Mouse (Mus musculus): ENCODE results near the gene Fignl2.
A peak's percentile ranks its signal among the peaks of the same experiment; 100 is the strongest.
"Not testable (repeated sequence)": the region's sequence is repeated elsewhere in the genome, so short reads cannot be mapped to it uniquely, and the experiment has no call there.

Gene Fignl2

GRCm38 (mm10) chr15:101077813-101078730 lies at the start of gene Fignl2:
Fignl2 (minus strand) TSS chr15:101078567.
- peak; percentile 69 to 80 for DNase-seq

DNA sequence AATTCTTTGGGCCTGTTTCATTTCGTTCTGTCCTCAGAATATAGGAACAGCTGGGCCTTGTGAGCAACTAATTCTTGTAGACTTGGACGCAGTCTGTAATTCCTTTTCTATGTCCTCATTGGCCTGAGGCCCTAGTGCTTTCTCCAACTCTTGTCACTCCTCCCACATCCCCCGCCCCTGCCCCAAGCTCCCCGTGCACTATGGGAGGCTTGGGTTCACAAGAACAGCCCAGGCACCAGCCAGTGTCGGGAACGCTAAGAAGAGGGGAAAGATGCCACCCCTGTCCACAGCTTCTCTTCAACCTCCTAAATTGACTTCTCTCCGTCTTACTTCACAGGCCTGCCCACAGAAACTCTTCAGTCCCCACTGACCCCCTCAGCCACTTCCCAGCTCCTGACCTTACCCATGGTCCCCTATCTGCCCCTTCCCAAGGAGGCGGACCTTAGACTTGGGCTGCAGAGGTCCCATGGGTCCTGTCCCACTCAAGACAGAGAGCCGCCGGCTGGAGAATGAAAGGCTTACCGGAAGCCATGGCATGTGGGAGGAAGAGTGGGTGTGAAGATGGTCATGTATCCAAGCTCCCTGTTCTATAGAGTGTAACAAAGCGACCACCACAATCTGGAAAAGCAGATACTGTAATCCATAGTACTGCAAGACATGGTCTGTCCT lies 48.6 kb upstream of the Fignl2 start:
- DNase-seq, result peak; percentile 74 to 82

- no peak for DNase-seq
These were observed 47.2 kb upstream of the Fignl2 start for GRCm38 (mm10) chr15:101125561-101125960.

DNA sequence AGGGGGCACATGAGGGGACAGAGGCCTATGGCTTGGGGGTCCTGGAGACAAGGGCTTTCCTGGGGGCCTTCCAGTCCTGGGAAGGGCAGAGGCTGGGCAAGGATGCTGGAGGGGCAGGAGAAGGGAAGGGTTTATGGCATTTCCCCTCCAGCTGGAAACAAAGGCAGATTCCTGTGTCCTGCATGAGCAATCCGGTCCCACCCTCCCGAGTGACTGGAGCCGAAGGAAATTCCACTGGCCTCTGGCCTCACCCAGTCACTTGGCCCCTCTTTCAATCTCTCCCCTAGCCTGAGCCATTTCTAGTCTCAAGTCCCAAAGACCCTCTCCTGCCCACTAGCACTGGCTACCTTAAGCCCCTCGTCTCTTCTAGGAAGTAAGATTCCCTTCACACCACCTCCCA lies 44.8 kb upstream of the Fignl2 start:
- DNase-seq, result no peak

DNA sequence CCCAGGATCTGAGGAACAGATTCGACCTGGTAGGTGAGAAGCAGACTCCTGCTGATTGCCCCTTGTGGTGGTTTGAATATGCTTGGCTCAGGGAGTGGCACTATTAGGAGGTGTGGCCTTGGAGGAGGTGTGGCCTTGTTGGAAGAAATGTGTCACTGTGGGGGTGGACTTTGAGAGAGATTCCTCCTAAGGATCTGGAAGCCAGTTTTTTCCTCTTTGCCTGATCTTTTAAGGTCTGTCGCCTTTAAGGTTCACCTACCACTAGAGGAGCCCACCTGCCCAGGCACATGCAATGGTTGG lies 43.9 kb upstream of the Fignl2 start:
- DNase-seq, result peak in 1 of 2 experiments; percentile 65

GRCm38 (mm10) chr15:101121411-101122289 lies 43.3 kb upstream of the Fignl2 start:
- no peak for DNase-seq

GRCm38 (mm10) chr15:101118399-101119125 lies 40.2 kb upstream of the Fignl2 start:
- no peak for DNase-seq

DNA sequence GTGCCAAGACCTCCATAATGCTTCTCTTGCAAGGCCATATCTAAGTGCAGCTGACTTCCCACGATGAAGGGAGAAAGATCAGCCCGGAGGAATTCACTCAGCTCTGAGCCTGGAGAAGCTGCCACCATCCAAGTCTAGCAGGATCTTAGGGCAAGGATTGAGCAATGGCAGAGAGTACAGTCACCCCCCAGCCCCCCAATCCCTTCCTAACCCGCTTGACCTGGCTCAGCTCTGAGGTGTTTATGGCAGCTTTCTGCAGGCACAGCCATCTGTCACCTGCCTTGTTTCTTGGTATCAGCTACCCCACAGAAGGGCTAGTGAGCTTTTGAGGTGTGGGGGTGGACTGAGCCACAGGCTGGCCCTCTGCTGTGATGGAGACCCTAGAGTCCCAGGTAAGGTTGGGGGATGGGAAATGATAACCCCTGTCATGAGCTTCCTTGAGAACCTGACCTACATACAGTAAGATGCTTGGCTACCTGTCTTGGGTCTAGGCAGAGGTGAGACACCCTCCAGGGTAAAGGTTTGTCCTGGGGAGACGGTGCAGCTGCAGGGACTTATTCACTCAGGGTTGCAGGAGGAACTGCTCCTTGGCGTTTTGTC lies 37.2 kb upstream of the Fignl2 start, which contains the start of gene Ankrd33:
Gene Ankrd33, plus strand, starts transcription at position 245 of the 600 bp plus-strand sequence.
- DNase-seq, result no peak

DNA sequence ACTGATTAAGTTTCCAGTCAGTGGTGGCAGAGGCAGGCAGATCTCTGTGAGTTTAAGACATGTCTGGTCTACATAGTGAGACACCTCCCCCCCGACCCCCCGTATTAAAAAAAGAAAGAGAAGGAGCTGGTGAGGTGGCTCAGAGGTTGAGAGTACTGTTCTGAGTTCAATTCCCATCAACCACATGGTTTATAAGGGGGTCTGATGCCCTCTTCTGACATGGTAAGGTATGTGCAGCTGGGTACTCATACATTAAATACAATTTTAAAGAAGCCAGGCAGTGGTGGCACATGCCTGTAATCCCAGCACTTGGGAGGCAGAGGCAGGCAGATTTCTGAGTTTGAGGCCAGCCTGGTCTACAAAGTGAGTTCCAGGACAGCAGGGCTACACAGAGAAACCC lies 35.4 kb upstream of the Fignl2 start:
- DNase-seq, result not testable (repeated sequence)

DNA sequence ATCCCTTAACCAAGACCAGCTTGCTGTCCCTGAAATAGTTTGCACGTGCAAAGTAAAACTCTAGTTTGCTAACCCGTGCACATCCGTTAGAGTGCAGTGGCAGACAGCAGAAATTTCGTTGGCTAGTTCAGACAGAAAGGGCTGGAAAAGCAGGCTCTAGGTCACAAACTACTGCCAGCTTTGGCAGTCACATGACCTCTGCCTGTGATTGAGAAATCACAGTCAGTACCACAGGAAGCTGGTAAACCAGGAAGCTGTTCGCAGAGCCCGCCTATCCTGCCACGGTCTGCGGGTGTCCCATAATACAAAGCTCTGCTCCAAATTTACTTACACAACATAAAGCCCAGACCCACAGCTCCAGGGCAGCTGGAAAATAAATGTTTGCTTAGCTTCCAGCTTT lies 34.8 kb upstream of the Fignl2 start:
- DNase-seq, result peak in 1 of 2 experiments; percentile 50

DNA sequence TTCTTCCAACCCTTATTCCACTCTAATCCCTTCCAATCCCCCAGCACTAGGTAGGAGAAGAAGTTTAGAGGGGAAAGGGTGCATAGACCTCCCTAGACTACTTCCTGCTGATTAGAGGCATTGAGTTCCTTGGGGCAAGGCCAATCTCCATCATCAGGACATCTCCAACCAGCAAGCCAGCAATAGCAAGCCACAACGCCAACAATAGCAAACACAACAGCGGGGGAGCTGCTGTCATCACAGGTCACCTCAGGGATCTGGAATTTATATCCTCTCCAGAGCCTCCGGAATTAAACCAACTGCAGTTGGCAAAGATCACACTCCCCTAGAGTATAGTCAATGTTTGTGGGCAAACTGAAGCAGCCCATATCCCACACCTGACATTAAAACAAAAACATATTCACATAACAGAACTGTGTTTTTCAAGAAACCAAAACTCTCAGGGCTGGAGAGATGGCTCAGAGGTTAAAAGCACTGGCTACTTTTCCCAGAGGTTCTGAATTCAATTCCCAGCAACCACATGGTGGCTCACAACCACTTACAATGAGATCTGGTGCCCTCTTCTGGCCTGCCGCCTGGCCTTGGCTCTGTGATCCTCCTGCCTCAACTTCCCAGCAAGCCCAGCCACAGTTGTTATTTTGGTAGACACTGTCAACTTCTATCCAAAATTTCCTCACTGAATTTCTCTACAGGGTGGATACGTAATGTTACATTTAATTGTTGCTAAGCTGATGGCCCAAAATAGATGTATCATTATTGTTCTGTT lies 29.7 kb upstream of the Fignl2 start:
- DNase-seq, result no peak

DNA sequence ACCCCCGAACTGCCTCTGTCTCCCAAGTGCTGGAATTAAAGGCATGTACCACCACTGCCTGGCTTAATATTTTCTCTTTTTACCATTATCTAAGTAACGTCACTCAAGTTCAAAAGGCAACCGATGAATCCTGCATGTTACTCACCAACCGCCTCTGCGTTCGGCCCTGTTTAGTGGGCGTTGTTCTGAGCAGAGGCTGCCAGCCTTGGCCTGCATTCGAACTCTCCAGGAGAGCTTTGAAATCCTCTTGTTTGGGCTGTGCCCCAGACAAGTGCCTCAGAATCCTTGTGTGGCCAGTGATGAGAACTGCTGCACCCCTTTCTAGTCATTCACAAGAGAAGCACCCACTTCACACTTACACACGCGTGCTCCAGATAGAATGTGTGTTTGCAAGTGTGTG lies 27.6 kb upstream of the Fignl2 start:
- no peak for DNase-seq

GRCm38 (mm10) chr15:101105496-101105994 lies 27.2 kb upstream of the Fignl2 start:
- peak; percentile 91 to 92 for DNase-seq

DNA sequence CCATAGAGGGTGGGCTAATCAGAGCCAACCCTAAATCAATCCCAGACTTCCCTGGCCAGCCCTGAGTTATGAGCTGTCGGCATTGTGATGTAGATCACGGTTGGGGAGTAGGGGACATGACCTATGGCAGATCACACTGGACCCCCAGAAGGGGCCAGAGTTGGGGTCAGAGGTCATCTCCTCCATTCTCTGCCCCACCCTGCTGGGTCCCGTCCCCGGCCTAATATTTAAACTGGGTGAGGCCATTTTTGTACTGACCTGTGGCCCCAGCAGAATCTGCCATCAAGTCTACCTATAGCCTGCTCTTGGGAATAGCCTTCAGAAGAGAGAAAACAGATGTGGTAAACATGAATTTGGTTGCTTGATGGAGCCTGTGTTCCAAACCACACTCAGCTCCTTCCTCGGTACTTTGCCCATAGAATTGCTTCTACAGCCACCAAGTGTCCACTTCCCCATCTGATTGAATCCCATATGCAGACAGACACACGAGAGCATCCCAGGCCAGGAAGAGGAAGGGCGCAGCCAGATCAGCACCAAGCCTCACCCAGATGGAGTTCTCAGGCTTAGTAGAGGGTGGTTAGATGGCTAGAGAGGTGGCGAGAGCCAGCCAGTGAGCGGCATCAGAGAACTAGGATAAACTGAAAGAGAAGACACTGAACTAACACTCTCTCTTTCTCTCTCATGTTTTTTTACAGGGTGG lies 25.4 kb upstream of the Fignl2 start:
- DNase-seq, result no peak

DNA sequence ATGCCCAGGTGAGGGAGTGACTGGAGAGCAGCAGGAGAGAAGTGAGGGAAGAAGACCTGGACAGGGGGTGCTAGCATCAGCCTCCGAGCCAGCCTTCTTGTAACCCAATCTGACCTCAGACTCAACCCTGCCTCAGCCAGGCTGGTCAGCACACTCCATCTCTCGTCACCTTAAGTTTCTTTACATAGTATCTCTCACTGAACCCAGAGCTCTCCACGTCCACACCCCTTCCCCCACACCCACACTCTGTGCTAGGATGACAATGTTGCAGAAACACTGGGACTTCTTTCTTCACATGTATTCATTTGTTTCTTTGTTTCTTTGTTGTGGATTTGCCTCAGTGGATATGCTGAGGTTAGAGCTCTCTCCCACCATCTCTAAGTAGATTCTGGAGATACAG lies 22.6 kb upstream of the Fignl2 start:
- DNase-seq, result no peak

- DNase-seq, result peak; percentile 79 to 89
These were observed 19.8 kb upstream of the Fignl2 start for GRCm38 (mm10) chr15:101097985-101098651.

- no peak for DNase-seq
These were observed 17.0 kb upstream of the Fignl2 start for GRCm38 (mm10) chr15:101095392-101095791.

- DNase-seq, result no peak
These were observed 16.6 kb upstream of the Fignl2 start for GRCm38 (mm10) chr15:101094979-101095378.

DNA sequence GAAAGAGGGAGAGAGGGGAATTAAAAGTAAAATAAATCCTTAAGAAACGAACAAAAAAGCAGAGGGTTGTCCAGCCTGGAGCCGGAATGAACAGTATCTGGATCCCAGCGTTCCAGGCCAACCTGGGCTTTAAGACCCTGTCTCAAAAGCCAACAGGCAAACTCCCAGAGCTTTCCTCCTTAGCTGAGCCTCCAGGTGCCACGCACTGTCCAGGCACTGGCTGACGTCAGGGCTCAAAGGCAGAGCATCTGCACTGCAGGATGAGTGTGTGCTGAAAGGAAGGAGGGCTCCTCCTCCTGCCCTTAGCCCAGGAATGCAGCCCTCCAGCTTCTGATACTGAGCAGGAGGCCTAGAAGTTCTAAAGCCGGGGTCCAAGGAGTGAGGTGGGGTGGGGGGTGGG lies 15.6 kb upstream of the Fignl2 start:
- DNase-seq, result peak in 1 of 2 experiments; percentile 50

All from kidney, postnatal 4 days (tissue).